Mouse (Mus musculus) heart, postnatal 0 days (tissue): Measurements from ENCODE around the gene Mc1r.

ENCODE experiments used
- CTCF ChIP-seq: IDR thresholded peaks from 2 replicates; pipeline ENCODE4 v1.5.1; 2016; ENCODE audit warnings: antibody characterized with exemption, control low read depth, low read depth
- EP300 ChIP-seq: IDR thresholded peaks from 2 replicates; pipeline ENCODE4 v1.6.1; 2016; ENCODE audit warnings: antibody characterized with exemption, low read depth

DNA sequence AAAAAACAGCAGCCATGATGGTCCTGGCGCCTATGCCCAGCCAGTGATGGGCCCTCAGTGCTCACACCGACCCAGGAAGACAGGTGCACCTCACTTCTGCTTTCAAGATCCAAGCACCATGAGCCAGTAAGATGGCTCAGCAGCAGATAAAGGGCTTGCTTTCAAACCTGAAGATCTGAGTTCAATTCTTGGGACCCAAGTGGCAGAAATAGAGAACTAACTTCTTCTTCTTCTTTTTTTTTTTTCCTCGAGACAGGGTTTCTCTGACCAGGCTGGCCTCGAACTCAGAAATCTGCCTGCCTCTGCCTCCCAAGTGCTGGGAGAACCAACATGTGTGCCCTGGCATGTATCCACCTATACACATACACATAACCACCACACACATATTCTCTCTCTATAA is 12.8 kb downstream of the Mc1r start:
- no peak for TF ChIP-seq CTCF
- TF ChIP-seq EP300 = no peak
